Mouse (Mus musculus) olfactory bulb, adult 2 months (tissue): Measurements from ENCODE around the gene Atp8a2.

Source experiments
- CTCF ChIP-seq: fragments of 200-500 bp; IDR thresholded peaks from 2 replicates; pipeline ENCODE4 v1.5.1; 2012; ENCODE audit warnings: low read depth, mild to moderate bottlenecking, low read length, moderate library complexity; ENCODE audit not compliant: insufficient read depth
- POLR2A ChIP-seq: fragments of 200-500 bp; IDR thresholded peaks from 2 replicates; pipeline ENCODE4 v1.6.1; 2012; ENCODE audit warnings: mild to moderate bottlenecking, low read depth, low read length, moderate library complexity; ENCODE audit not compliant: insufficient read depth

GRCm38 (mm10) chr14:59656591-59656990 lies 540.4 kb downstream of the Atp8a2 start:
- TF ChIP-seq POLR2A (no peak), CTCF (no peak)
